Mouse (Mus musculus): ENCODE data around the gene Dmap1. TPM values are rescaled to one million over a fixed set of nuclear protein-coding genes. Genes with fewer than 3 reads are reported as not detected.

The Dmap1 gene
- polyA plus RNA-seq (2011; ENCODE audit: insufficient read length, low read depth, missing spikeins), result 17.9 and 18.6 TPM in 2 replicates

DNA sequence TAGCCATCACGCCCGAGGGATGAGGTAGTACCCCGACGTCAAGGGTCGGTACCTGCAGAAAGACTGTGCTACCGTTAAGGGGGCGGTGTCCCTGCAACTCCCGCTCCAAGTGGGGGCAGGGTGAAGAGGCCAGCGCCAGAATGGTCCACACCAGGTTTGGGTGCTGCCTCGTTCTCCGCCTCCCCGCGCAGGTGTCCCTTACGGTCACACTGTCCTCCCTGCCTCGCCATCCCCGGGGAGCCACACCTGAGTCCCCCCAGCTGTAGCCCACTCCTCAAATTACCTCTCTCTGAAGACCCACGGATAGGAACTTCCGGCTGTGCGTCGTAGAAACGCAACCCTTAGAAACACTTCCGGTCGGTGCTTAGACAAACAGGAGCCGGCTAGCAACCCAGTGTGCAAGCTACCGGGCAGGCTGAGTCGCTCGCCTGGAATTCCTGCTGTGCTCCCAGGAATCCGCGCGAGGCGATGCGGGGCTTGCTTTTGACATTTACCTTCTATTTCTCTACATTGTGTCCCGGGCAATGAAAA lies at the start of gene Dmap1:
Gene Dmap1 (minus strand): TSS at position 343 of the 531 bp plus-strand sequence.
- Histone ChIP-seq H3K4me3 (ENCODE audit: insufficient read depth, low read length) (peak within 1 kb of the TSS; percentile 80), H3K27ac (ENCODE audit: insufficient read depth, low read length) (no peak within 1 kb of the TSS), H3K4me1 (ENCODE audit: control insufficient read depth, insufficient read depth, low read length) (no peaks in the 10 kb centered on the region)
- no peak for TF ChIP-seq CTCF (IDR thresholded peaks at IDR 0.05; ENCODE audit: borderline replicate concordance, insufficient read depth, low read length)
- peak; percentile 63; the same call in 1 of the 2 replicates for TF ChIP-seq POLR2A (IDR thresholded peaks at IDR 0.05; ENCODE audit: low read depth, low read length)

DNA sequence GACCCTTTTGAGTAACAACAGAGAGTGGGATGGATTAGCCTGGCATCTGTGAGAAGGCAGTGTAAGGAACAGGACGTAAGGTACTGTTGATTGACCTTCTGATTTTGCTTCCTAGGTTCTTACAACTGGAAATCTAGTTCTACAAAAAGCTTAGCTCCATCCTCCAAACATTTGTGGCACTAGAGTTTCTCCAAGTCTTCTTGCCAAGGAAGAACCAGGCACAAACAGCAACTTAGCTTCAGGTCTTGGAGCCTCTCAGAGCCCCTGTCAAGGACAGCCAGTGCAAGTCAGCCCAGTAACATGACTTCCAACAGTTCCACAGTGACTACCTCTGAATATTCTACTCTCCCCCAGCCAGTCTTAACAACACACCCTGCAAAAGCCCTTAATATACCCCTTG lies 42.0 kb upstream of the Dmap1 start, which contains the start of gene Gm12845:
Gene Gm12845 (plus strand): TSS at position 301 of the 400 bp plus-strand sequence.
- H3K4me3 ChIP-seq (ENCODE audit: insufficient read depth, low read length), result no peak within 1 kb of the TSS
- no peaks in the 10 kb centered on the region for H3K4me1 ChIP-seq (ENCODE audit: control insufficient read depth, insufficient read depth, low read length)
- H3K27ac ChIP-seq (ENCODE audit: insufficient read depth, low read length), result no peak within 1 kb of the TSS
- TF ChIP-seq POLR2A (IDR thresholded peaks at IDR 0.05; ENCODE audit: low read depth, low read length) (no peak), CTCF (IDR thresholded peaks at IDR 0.05; ENCODE audit: borderline replicate concordance, insufficient read depth, low read length) (no peak)

DNA sequence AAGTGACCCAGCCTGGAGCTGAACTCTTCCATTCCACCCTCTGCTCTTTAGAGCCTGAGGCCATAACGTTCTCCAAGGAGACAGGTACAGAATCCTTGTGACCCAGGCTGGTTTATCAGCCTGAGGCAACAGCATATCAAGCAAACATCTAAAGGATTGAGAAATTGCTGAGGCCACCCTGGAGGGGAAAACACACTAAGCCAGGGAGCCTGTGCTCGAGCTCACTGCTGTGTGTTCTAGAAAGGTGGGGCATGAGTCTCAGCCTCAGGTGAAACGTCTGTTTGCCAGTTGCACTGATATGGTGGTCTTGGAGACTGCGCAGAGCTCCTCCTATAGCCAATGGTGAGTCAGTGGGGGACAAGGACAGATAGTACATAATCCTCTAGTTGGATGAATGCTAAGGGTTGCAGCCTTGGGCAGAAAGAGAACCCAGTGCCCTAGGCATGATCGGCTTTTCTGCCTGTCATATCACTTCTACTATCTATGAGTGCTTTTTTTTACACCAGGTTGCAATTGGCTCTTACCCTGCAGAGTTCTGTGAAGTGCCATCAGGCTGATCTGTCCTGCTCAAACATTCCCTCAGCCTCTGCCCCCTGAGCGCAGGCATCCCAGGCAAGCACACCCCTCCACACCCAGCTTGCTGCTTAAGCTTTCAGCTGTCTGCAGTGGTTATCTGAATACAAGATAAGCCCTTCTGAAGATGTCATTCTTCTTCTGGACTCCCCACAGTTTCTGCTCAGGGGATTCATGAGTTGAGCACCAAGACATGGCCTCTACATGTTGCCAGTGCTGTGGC lies 31.4 kb upstream of the Dmap1 start:
- Histone ChIP-seq H3K27ac (ENCODE audit: insufficient read depth, low read length) (no peak overlapping the region), H3K4me3 (ENCODE audit: insufficient read depth, low read length) (no peak overlapping the region)
- TF ChIP-seq POLR2A (IDR thresholded peaks at IDR 0.05; ENCODE audit: low read depth, low read length) (no peak), CTCF (IDR thresholded peaks at IDR 0.05; ENCODE audit: borderline replicate concordance, insufficient read depth, low read length) (no peak)

DNA sequence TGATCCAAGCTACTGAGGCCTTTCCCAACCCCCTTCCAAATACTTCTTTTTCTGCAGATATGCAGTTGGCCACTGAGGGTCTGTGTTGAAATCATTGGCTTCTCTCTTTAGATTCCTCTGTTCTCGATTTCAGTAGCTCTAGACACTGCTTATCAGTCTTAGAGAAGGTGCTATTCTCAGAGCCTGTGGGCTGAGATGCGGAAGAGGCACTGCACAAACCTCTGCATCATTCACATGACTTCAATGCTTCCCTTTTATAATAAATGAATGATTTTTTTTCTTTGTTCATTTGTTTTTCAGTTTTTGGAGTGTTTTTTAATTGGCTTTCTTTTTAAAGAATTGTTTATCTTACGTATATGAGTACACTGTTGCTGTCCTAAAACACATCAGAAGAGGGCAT lies 30.2 kb upstream of the Dmap1 start:
- TF ChIP-seq POLR2A (IDR thresholded peaks at IDR 0.05; ENCODE audit: low read depth, low read length) (no peak), CTCF (IDR thresholded peaks at IDR 0.05; ENCODE audit: borderline replicate concordance, insufficient read depth, low read length) (no peak)
- Histone ChIP-seq H3K4me1 (ENCODE audit: control insufficient read depth, insufficient read depth, low read length) (no peaks in the 10 kb centered on the region), H3K4me3 (ENCODE audit: insufficient read depth, low read length) (no peak overlapping the region), H3K27ac (ENCODE audit: insufficient read depth, low read length) (no peak overlapping the region)

More for the DNA sequence above, 31.4 kb upstream of the Dmap1 start:
- H3K4me1 ChIP-seq (ENCODE audit: control insufficient read depth, insufficient read depth, low read length), result no peaks in the 10 kb centered on the region

DNA sequence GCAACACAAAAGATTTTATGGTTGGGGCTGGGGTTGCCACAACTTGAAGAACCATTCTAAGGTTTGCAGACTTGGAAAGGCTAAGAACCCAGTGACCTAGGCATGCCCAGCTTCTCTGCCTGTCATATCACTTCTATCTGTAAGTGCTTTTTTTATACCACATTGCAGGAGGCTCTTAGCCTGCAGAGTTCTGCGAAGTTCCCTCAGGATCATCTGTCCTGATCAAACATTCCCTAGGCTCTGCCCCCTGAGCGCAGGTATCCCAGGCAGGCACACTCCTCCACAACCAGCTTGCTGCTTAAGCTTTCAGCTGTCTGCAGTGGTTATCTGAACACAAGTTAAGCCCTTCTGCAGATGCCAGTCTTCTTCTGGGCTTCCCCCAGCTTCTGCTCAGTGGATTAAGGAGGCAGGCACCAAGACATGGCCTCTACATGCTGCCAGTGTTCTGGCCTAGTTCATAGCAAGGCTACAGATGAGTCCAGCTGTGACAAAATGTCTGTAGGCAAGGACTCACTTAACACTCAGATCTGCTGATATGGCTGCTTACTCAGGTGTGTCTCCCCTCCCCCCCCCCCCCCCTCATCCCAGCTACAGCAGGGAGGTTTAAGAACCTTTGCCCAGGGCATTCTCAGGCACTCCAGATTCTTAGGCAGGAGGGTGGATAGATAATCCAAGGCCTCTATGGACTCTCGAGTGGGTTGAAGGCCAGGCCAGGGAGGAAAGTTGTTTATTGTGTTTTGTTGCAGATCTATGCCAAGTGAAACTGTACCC lies 26.9 kb upstream of the Dmap1 start:
- H3K4me3 ChIP-seq (ENCODE audit: insufficient read depth, low read length), result no peak overlapping the region
- TF ChIP-seq CTCF (IDR thresholded peaks at IDR 0.05; ENCODE audit: borderline replicate concordance, insufficient read depth, low read length), result no peak
- TF ChIP-seq POLR2A (IDR thresholded peaks at IDR 0.05; ENCODE audit: low read depth, low read length), result no peak
- no peak overlapping the region for H3K27ac ChIP-seq (ENCODE audit: insufficient read depth, low read length)
- H3K4me1 ChIP-seq (ENCODE audit: control insufficient read depth, insufficient read depth, low read length), result no peaks in the 10 kb centered on the region

DNA sequence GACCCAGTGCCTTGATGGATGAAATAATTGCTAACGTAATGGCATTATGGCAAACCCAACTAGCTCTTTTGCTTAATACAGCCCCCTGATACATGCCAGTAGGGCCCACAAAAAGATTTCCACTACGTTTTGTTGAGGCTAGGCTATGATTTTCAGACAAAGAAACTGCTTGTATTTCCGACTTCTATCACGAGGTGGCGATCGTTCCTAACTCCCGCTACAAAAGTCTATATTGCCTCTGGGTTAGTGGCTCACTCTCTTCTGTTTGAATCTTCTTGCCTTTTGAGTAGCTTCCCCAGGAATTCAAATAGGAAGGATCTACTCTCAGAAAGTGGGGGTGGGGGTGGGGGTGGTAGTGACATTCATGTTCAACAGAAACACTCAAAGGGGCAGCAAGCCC lies 23.3 kb upstream of the Dmap1 start:
- H3K4me1 ChIP-seq (ENCODE audit: control insufficient read depth, insufficient read depth, low read length), result no peaks in the 10 kb centered on the region
- no peak overlapping the region for H3K4me3 ChIP-seq (ENCODE audit: insufficient read depth, low read length)
- no peak overlapping the region for H3K27ac ChIP-seq (ENCODE audit: insufficient read depth, low read length)
- TF ChIP-seq CTCF (IDR thresholded peaks at IDR 0.05; ENCODE audit: borderline replicate concordance, insufficient read depth, low read length), result no peak
- no peak for TF ChIP-seq POLR2A (IDR thresholded peaks at IDR 0.05; ENCODE audit: low read depth, low read length)

DNA sequence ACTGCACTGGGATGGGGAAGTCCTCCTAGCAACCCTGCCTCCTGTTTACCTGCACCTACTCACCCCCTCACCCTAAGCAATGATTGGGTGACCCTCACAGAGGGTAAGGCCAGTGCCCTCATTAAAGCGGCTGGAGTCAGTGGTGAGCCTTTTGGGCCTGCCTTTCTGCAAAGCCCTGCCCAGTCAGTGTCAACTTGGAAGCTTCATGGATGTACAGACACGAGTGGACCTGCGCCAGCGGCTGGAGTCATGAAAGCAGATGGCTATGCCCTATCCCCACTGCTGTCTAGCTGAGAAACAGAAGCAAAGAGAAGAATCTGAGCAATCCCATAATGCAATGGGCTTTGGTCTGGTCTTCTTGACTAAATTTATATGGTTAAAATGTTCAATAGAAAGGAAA lies 4.3 kb upstream of the Dmap1 start:
- Histone ChIP-seq H3K4me3 (ENCODE audit: insufficient read depth, low read length) (no peak overlapping the region), H3K27ac (ENCODE audit: insufficient read depth, low read length) (no peak overlapping the region), H3K4me1 (ENCODE audit: control insufficient read depth, insufficient read depth, low read length) (no peaks in the 10 kb centered on the region)
- no peak for TF ChIP-seq CTCF (IDR thresholded peaks at IDR 0.05; ENCODE audit: borderline replicate concordance, insufficient read depth, low read length)
- TF ChIP-seq POLR2A (IDR thresholded peaks at IDR 0.05; ENCODE audit: low read depth, low read length), result no peak

DNA sequence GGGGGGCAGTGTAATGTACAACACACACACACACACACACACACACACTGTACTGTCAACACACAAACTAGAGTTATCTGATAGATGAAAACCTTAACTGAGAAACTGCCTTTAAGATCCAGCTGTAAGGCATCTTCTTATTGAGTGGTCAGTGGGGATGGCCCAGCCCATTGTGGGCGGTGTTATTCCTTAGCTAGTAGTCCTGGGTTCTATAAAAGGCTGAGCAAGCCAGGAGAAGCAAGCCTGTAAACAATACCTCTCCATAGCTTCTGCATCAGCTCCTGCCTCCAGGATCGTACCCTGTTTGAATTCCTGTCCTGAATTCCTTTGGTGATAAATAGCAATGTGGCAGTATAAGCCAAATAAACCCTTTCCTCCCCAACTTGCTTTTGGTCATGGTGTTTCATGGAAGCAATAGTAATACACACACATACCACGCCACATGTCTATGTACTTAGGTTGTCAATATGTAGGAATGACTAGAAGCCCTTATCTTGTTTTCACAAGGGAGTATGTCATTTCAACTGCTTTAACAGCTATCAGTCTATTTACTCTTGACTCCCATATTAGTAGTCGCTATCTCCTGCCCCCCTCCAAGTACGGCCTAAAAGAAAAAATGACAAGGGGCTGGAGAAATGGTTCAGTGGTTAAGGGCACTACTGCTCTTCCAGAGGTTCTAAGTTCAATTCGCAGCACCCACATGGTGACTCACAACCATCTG lies 1.1 kb upstream of the Dmap1 start:
- TF ChIP-seq CTCF (IDR thresholded peaks at IDR 0.05; ENCODE audit: borderline replicate concordance, insufficient read depth, low read length) (no peak), POLR2A (IDR thresholded peaks at IDR 0.05; ENCODE audit: low read depth, low read length) (no peak)
- H3K27ac ChIP-seq (ENCODE audit: insufficient read depth, low read length), result no peak overlapping the region
- no peaks in the 10 kb centered on the region for H3K4me1 ChIP-seq (ENCODE audit: control insufficient read depth, insufficient read depth, low read length)
- H3K4me3 ChIP-seq (ENCODE audit: insufficient read depth, low read length), result no peak overlapping the region

DNA sequence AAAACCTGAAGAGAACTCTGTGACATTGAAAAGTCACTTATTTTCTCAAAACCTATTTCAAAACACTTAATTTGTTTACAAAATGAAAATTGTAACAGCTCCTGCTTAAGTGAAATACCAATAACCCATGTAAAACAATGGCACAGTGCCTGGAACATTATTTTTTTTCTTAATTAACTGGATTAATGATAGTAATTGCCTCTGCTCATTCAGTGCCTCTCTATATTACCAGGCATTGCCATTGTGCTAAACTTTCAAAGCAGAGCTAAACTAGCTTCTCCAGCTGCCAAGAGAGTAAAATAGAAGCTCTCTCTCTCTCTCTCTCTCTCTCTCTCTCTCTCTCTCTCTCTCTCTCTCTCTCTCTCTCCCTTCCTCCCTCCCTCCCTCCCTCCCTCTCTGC lies 390 bp upstream of the Dmap1 start:
- H3K4me3 ChIP-seq (ENCODE audit: insufficient read depth, low read length), result 0 out of 2 replicates have a peak overlapping the region, but pooled peaks have one; percentile 80
- TF ChIP-seq POLR2A (IDR thresholded peaks at IDR 0.05; ENCODE audit: low read depth, low read length) (no peak), CTCF (IDR thresholded peaks at IDR 0.05; ENCODE audit: borderline replicate concordance, insufficient read depth, low read length) (no peak)
- H3K4me1 ChIP-seq (ENCODE audit: control insufficient read depth, insufficient read depth, low read length), result no peaks in the 10 kb centered on the region
- H3K27ac ChIP-seq (ENCODE audit: insufficient read depth, low read length), result no peak overlapping the region

Data from embryonic fibroblast, embryonic 13.5 days (primary cell).